Mouse (Mus musculus) liver, postnatal 0 days (tissue): ENCODE data around the gene Bves.

ENCODE experiments used
- CTCF ChIP-seq: sonication (generic); IDR thresholded peaks from 2 replicates; pipeline ENCODE4 v1.5.1; 2016; ENCODE audit warnings: antibody characterized with exemption, low read depth
- EP300 ChIP-seq: IDR thresholded peaks from 2 replicates; pipeline ENCODE4 v1.6.1; 2016; ENCODE audit warnings: antibody characterized with exemption, low read depth, mild to moderate bottlenecking

DNA sequence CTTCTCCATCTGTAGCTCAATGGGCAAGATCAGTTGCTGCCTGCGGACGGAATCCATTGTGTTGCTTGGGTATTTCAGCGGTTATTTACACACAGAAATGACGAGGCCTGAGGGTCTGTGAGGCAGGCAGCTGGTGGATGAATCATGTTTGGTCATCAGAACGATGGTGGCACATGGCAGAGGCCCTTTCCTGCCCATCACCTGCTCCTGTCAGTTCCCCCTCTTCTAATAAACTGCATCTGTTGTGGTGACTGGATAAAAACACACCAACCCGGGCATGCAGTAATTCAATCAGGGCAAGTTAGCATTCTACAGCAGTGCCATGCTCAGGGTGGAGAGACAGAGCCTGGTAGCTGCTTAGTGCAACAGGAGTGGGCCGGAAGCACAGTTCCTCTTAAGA, 23.9 kb upstream of the Bves start:
- TF ChIP-seq CTCF (no peak), EP300 (no peak)
